Mouse (Mus musculus) bone marrow, adult 2 months (tissue): Measurements from ENCODE around the gene Gm19668. TPM values are rescaled to one million over a fixed set of nuclear protein-coding genes. Genes with fewer than 3 reads are reported as not detected.
"Not testable (repeated sequence)": the region's sequence is repeated elsewhere in the genome, so short reads cannot be mapped to it uniquely, and the experiment has no call there.

Source experiments
- H3K27ac ChIP-seq: fragments of 200-500 bp; 2 replicates; pipeline ENCODE4 v1.5.1; 2012; ENCODE audit warnings: low read depth, mild to moderate bottlenecking, control low read depth, inconsistent platforms, low read length; ENCODE audit not compliant: control insufficient read depth, poor library complexity, insufficient read depth
- H3K4me1 ChIP-seq: fragments of 200-500 bp; 2 replicates; pipeline ENCODE4 v1.6.1; 2011; ENCODE audit warnings: low read length; ENCODE audit not compliant: control insufficient read depth, insufficient read depth
- H3K4me3 ChIP-seq: fragments of 200-500 bp; replicated peaks from 2 replicates; pipeline ENCODE3; 2011; ENCODE audit warnings: mild to moderate bottlenecking, low read depth, low read length, control low read depth; ENCODE audit not compliant: control insufficient read depth
- CTCF ChIP-seq: fragments of 200-500 bp; IDR thresholded peaks from 2 replicates; pipeline ENCODE4 v1.5.1; 2011; ENCODE audit warnings: low read length, control low read depth; ENCODE audit not compliant: control insufficient read depth, insufficient read depth
- POLR2A ChIP-seq: fragments of 200-500 bp; IDR thresholded peaks from 2 replicates; pipeline ENCODE4 v1.6.1; 2011; ENCODE audit warnings: low read depth, mild to moderate bottlenecking, control low read depth, low read length, borderline replicate concordance; ENCODE audit not compliant: control insufficient read depth
- WGBS: fragments of 180-500 bp; shearing (Covaris S2); methylation state at CpG from one replicate; pipeline ENCODE4 v1.1.7; 2018; 5-methylcytosine and 5-hydroxymethylcytosine counted together
- polyA plus RNA-seq: library from polyadenylated mRNA; stranded (reverse); fragments of >200 nt; gene quantifications from 2 replicates; pipeline ENCODE4 v1.2.4, GENCODE M21; 2011; ENCODE audit warnings: low replicate concordance; ENCODE audit not compliant: missing spikeins, insufficient read depth, insufficient read length

Gene Gm19668
- polyA plus RNA-seq, 1 experiment, result not detected

- not testable (repeated sequence) for H3K27ac ChIP-seq, H3K4me1 ChIP-seq, H3K4me3 ChIP-seq
- 63% methylated on average over 1 of the region's 1 CpGs for WGBS
These were observed 22.1 kb downstream of the Gm19668 start, which contains the start of gene Gm7138 for GRCm38 (mm10) chr10:77776844-77777243. Gm7138 (minus strand) TSS chr10:77776944.

GRCm38 (mm10) chr10:77772142-77772541, 26.8 kb downstream of the Gm19668 start:
- 92% methylated on average over 2 of the region's 3 CpGs for WGBS
- not testable (repeated sequence) for H3K4me3 ChIP-seq, H3K27ac ChIP-seq, H3K4me1 ChIP-seq

DNA sequence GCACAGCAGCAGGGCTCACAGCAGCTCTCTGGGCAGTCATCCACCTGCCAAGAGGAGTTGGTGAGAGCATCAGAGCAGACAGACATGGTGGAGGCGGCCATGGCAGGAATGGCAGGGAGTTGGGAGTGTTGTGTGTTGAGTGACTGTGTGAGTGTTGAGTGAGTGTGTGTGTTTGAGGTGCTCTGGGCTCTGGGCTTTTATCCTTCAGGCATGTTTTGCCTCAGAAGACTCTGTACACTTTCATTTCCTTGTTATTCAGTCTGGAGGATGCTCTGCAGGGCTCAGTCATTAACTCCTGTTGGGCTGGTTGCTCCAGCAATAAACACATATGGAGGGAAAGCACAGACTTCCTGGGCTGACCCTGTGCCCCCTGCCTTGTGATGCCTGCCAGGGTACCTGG, 27.7 kb downstream of the Gm19668 start, which contains the start of gene Gm3238:
Gm3238 (minus strand) TSS at position 101 of the 400 bp plus-strand sequence.
- H3K4me3 ChIP-seq, H3K4me1 ChIP-seq: not testable (repeated sequence)
- WGBS, result 88% methylated on average over 1 of the region's 1 CpGs

DNA sequence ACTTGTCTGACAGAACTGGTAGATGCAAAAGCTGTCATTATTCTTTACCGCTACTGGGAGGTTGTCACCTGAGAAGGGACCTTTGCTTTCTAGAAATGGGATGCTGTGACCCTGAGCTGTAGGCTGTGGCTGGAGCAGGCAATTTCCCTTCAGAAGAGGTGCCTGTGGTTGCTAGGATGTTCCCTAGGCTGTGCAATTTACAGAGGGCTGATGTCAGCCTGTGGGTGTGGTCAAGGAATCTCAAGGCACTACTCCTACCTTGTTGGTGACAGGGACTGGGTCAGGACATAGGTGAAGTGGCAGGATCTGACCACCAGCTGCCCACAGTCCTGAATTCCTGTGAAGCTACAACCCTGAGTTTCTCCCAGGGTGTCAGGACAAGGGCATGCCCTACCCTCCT, 29.2 kb downstream of the Gm19668 start:
- H3K27ac ChIP-seq, result no peak overlapping the region
- no peaks in the 10 kb centered on the region for H3K4me1 ChIP-seq
- no peak for TF ChIP-seq POLR2A
- TF ChIP-seq CTCF, result no peak
- WGBS, result 78% methylated on average over 1 of the region's 1 CpGs
- no peak overlapping the region for H3K4me3 ChIP-seq

More for the DNA sequence above, 27.7 kb downstream of the Gm19668 start, which contains the start of gene Gm3238:
- not testable (repeated sequence) for H3K27ac ChIP-seq

- not testable (repeated sequence) for H3K4me1 ChIP-seq, H3K27ac ChIP-seq, H3K4me3 ChIP-seq
- no CpG with 5 or more reads among the region's 1 CpGs for WGBS
These were observed 39.4 kb downstream of the Gm19668 start, which contains the start of gene Gm3233 for GRCm38 (mm10) chr10:77759582-77759981. Gm3233 (minus strand) TSS chr10:77759682.

- no peak overlapping the region for H3K4me3 ChIP-seq
- TF ChIP-seq CTCF (no peak), POLR2A (no peak)
These were observed 45.5 kb downstream of the Gm19668 start for GRCm38 (mm10) chr10:77753448-77753847.

GRCm38 (mm10) chr10:77752312-77752711, 46.6 kb downstream of the Gm19668 start:
- not testable (repeated sequence) for H3K4me3 ChIP-seq, H3K4me1 ChIP-seq, H3K27ac ChIP-seq
- WGBS, result 52% methylated on average over 3 of the region's 3 CpGs

More at GRCm38 (mm10) chr10:77753448-77753847, 45.5 kb downstream of the Gm19668 start:
- Histone ChIP-seq H3K4me1 (no peaks in the 10 kb centered on the region), H3K27ac (no peak overlapping the region)

GRCm38 (mm10) chr10:77751254-77751653, 47.7 kb downstream of the Gm19668 start, which contains the start of gene Gm9736:
Gm9736 (minus strand) TSS chr10:77751354.
- not testable (repeated sequence) for H3K4me3 ChIP-seq, H3K4me1 ChIP-seq, H3K27ac ChIP-seq
- WGBS, result 58% methylated on average over 1 of the region's 1 CpGs

GRCm38 (mm10) chr10:77750686-77751085, 48.2 kb downstream of the Gm19668 start:
- H3K4me3 ChIP-seq, H3K4me1 ChIP-seq, H3K27ac ChIP-seq: not testable (repeated sequence)
- 75% methylated on average over 1 of the region's 1 CpGs for WGBS

Other genes with a start within 250 kb of the Gm19668 start
- gene Pttg1ip, start 217.4 kb downstream of the Gm19668 start, polyA plus RNA-seq, result 38.1 and 67.0 TPM in 2 replicates
- gene Sumo3, start 193.0 kb downstream of the Gm19668 start, polyA plus RNA-seq, result 69.9 and 76.0 TPM in 2 replicates
- not detected in 2 replicates for gene Gm49325, start 192.9 kb downstream of the Gm19668 start, polyA plus RNA-seq
- gene Ube2g2, start 176.9 kb downstream of the Gm19668 start, polyA plus RNA-seq, result 21.5 and 35.5 TPM in 2 replicates
- not detected in 2 replicates for gene Tspear, start 112.6 kb downstream of the Gm19668 start, polyA plus RNA-seq
- not detected in 2 replicates for gene Gm19402, start 108.4 kb downstream of the Gm19668 start, polyA plus RNA-seq
- gene Gm9508, start 101.9 kb downstream of the Gm19668 start, polyA plus RNA-seq, result not detected in 2 replicates
- gene Gm10272, start 92.5 kb downstream of the Gm19668 start, polyA plus RNA-seq, result not detected in 2 replicates
- gene Gm10024, start 87.7 kb downstream of the Gm19668 start, polyA plus RNA-seq, result not detected in 2 replicates
- gene Gm10142, start 83.3 kb downstream of the Gm19668 start, polyA plus RNA-seq, result not detected in 2 replicates
- not detected in 2 replicates for gene Krtap12-1, start 78.5 kb downstream of the Gm19668 start, polyA plus RNA-seq
- not detected in 2 replicates for gene Gm10100, start 72.6 kb downstream of the Gm19668 start, polyA plus RNA-seq
- not detected in 2 replicates for gene Gm18596, start 56.5 kb downstream of the Gm19668 start, polyA plus RNA-seq
- not detected in 2 replicates for gene Gm9736, start 47.8 kb downstream of the Gm19668 start, polyA plus RNA-seq
- not detected in 2 replicates for gene Gm3233, start 39.5 kb downstream of the Gm19668 start, polyA plus RNA-seq
- not detected in 2 replicates for gene Gm3238, start 27.8 kb downstream of the Gm19668 start, polyA plus RNA-seq
- gene Gm7138, start 22.2 kb downstream of the Gm19668 start, polyA plus RNA-seq, result not detected in 2 replicates
- not detected in 2 replicates for gene Gm3250, start 16.6 kb downstream of the Gm19668 start, polyA plus RNA-seq
- not detected in 2 replicates for gene Gm7137, start 10.9 kb downstream of the Gm19668 start, polyA plus RNA-seq
- gene Gm9639, start 4.1 kb downstream of the Gm19668 start, polyA plus RNA-seq, result not detected in 2 replicates
- not detected in 2 replicates for gene Gm9507, start 12.7 kb upstream of the Gm19668 start, polyA plus RNA-seq
- not detected in 2 replicates for gene Gm2696, start 15.5 kb upstream of the Gm19668 start, polyA plus RNA-seq
- gene Krtap10-4, start 28.0 kb upstream of the Gm19668 start, polyA plus RNA-seq, result not detected in 2 replicates
- gene Krtap10-10, start 36.8 kb upstream of the Gm19668 start, polyA plus RNA-seq, result not detected in 2 replicates
- gene Gm36176, start 47.7 kb upstream of the Gm19668 start, polyA plus RNA-seq, result not detected in 2 replicates
- not detected in 2 replicates for gene Gm10318, start 53.7 kb upstream of the Gm19668 start, polyA plus RNA-seq
- gene Gm3285, start 62.8 kb upstream of the Gm19668 start, polyA plus RNA-seq, result not detected in 2 replicates
- 0.70 TPM in 1 of 2 replicates, not detected in the other for gene Lrrc3, start 103.4 kb upstream of the Gm19668 start, polyA plus RNA-seq
- gene Trpm2, start 171.4 kb upstream of the Gm19668 start, polyA plus RNA-seq, result 19.2 and 53.7 TPM in 2 replicates
- 4.4 and 5.8 TPM in 2 replicates for gene 1810043G02Rik, start 179.4 kb upstream of the Gm19668 start, polyA plus RNA-seq
- gene Pfkl, start 210.9 kb upstream of the Gm19668 start, polyA plus RNA-seq, result 8.0 and 13.3 TPM in 2 replicates
- gene Dnmt3l, start 242.8 kb upstream of the Gm19668 start, polyA plus RNA-seq, result 6.7 TPM in 1 of 2 replicates, not detected in the other
- gene Aire, start 244.5 kb upstream of the Gm19668 start, polyA plus RNA-seq, result not detected in 2 replicates